Mouse (Mus musculus) midbrain, postnatal 0 days (tissue): Measurements from ENCODE around the gene Sfmbt2. TPM values are rescaled to one million over a fixed set of nuclear protein-coding genes. Genes with fewer than 3 reads are reported as not detected.
A peak's percentile ranks its signal among the peaks of the same experiment; 100 is the strongest.

Source experiments
- ATAC-seq: fragments of 200-750 bp; cut with Nextera tagmentation; 2 replicates; pipeline ENCODE4 v1.8.0; 2017; ENCODE audit warnings: moderate number of reproducible peaks, mild to moderate bottlenecking, moderate TSS enrichment, moderate library complexity; ENCODE audit not compliant: low FRiP score
- DNase-seq: peaks from one replicate; pipeline ENCODE4 v3.0.0-alpha.2; 2015; ENCODE audit warnings: low spot score
- H3K27ac ChIP-seq: fragments of 300-500 bp; sonication (generic); 2 replicates; pipeline ENCODE4 v1.5.1; 2014; ENCODE audit warnings: low read depth, mild to moderate bottlenecking, low read length, mixed read lengths
- H3K27me3 ChIP-seq: fragments of 300-500 bp; sonication (generic); 2 replicates; pipeline ENCODE4 v1.6.1; 2014; ENCODE audit warnings: low read length, control low read depth, mixed read lengths; ENCODE audit not compliant: insufficient read depth
- H3K36me3 ChIP-seq: fragments of 300-500 bp; sonication (generic); 2 replicates; pipeline ENCODE4 v1.6.1; 2014; ENCODE audit warnings: low read length, control low read depth, mixed read lengths; ENCODE audit not compliant: insufficient read depth
- H3K4me1 ChIP-seq: fragments of 300-500 bp; sonication (generic); 2 replicates; pipeline ENCODE4 v1.6.1; 2014; ENCODE audit warnings: mild to moderate bottlenecking, control low read depth, antibody characterized with exemption, low read length, mixed read lengths; ENCODE audit not compliant: insufficient read depth
- H3K4me2 ChIP-seq: fragments of 300-500 bp; sonication (generic); 2 replicates; pipeline ENCODE4 v1.6.1; 2014; ENCODE audit warnings: low read depth, mild to moderate bottlenecking, low read length, mixed read lengths; ENCODE audit not compliant: poor library complexity, severe bottlenecking
- H3K4me3 ChIP-seq: fragments of 300-500 bp; sonication (generic); 2 replicates; pipeline ENCODE4 v1.5.1; 2014; ENCODE audit warnings: low read depth, mild to moderate bottlenecking, low read length, moderate library complexity
- H3K9ac ChIP-seq: fragments of 300-500 bp; sonication (generic); replicated peaks from 2 replicates; pipeline ENCODE4 v1.6.1; 2014; ENCODE audit warnings: mild to moderate bottlenecking, low read length, moderate library complexity, mixed read lengths; ENCODE audit not compliant: poor library complexity, severe bottlenecking
- H3K9me3 ChIP-seq: fragments of 300-500 bp; sonication (generic); 2 replicates; pipeline ENCODE4 v1.6.1; 2016; ENCODE audit warnings: low read length, control low read depth
- CTCF ChIP-seq: IDR thresholded peaks from 2 replicates; pipeline ENCODE4 v1.5.1; 2016; ENCODE audit warnings: antibody characterized with exemption, mild to moderate bottlenecking
- WGBS: fragments of 180-500 bp; shearing (Covaris S2); extraction: QIAGEN DNeasy Blood & Tissue Kit; methylation state at CpG from one replicate; pipeline ENCODE4 v1.1.7; 2014; 5-methylcytosine and 5-hydroxymethylcytosine counted together
- polyA plus RNA-seq: library from polyadenylated mRNA; unstranded; fragments of >200 nt; fragmentation: Nextera tagmentation; extraction: Ambion mirVana; gene quantifications from 2 replicates; pipeline ENCODE4 v1.2.1, GENCODE M21; 2015
- total RNA-seq: library from RNA; depleted of rRNA; stranded (reverse); fragments of >200 nt; gene quantifications from 2 replicates; pipeline ENCODE4 v1.2.3, GENCODE M21; 2014

Sfmbt2 gene
- total and polyA plus RNA-seq, 2 experiments from 2014 or later = 5.3 to 5.5 TPM

GRCm38 (mm10) chr2:10569392-10569791, 199.1 kb downstream of the Sfmbt2 start:
- H3K9me3 ChIP-seq = no peaks in the 10 kb centered on the region
- H3K4me3 ChIP-seq = no peak overlapping the region
- no peak overlapping the region for H3K9ac ChIP-seq
- H3K27me3 ChIP-seq = no peaks in the 10 kb centered on the region; the same call in 1 of the 2 replicates
- DNase-seq (peak; percentile 47), ATAC-seq (peak; percentile 73)
- H3K27ac ChIP-seq = no peak overlapping the region
- H3K4me1 ChIP-seq = no peaks in the 10 kb centered on the region
- no peaks in the 10 kb centered on the region for H3K36me3 ChIP-seq
- peak overlapping the region; percentile 9; the same call in 1 of the 2 replicates for H3K4me2 ChIP-seq
- 32% methylated on average over 6 of the region's 6 CpGs for WGBS
- TF ChIP-seq CTCF = no peak

- 88% methylated on average over 4 of the region's 4 CpGs for WGBS
- ATAC-seq = no peak
- H3K4me3 ChIP-seq = no peak overlapping the region
- H3K36me3 ChIP-seq = no peaks in the 10 kb centered on the region
- no peak overlapping the region for H3K27ac ChIP-seq
- H3K9me3 ChIP-seq = no peaks in the 10 kb centered on the region
- no peak for TF ChIP-seq CTCF
- no peak overlapping the region for H3K4me2 ChIP-seq
- no peaks in the 10 kb centered on the region for H3K4me1 ChIP-seq
- DNase-seq = no peak
- no peaks in the 10 kb centered on the region; the same call in 1 of the 2 replicates for H3K27me3 ChIP-seq
- H3K9ac ChIP-seq = no peak overlapping the region
These were observed 202.0 kb downstream of the Sfmbt2 start for GRCm38 (mm10) chr2:10572311-10572710.

- ATAC-seq = no peak
- no peak overlapping the region for H3K9ac ChIP-seq
- no peaks in the 10 kb centered on the region for H3K4me1 ChIP-seq
- H3K4me2 ChIP-seq = no peak overlapping the region
- DNase-seq = no peak
- no peaks in the 10 kb centered on the region; the same call in 1 of the 2 replicates for H3K27me3 ChIP-seq
- 0 out of 2 replicates have a peak, but pooled peaks cover 3% of the 10 kb centered on the region for H3K36me3 ChIP-seq
- no peaks in the 10 kb centered on the region for H3K9me3 ChIP-seq
- no peak overlapping the region for H3K27ac ChIP-seq
- WGBS = 80% methylated on average over 3 of the region's 3 CpGs
- no peak for TF ChIP-seq CTCF
- H3K4me3 ChIP-seq = no peak overlapping the region
These were observed 205.8 kb downstream of the Sfmbt2 start for GRCm38 (mm10) chr2:10575962-10576740.

- DNase-seq = no peak
- no peak overlapping the region for H3K4me2 ChIP-seq
- 47% methylated on average over 4 of the region's 4 CpGs for WGBS
These were observed 212.4 kb downstream of the Sfmbt2 start for GRCm38 (mm10) chr2:10582673-10583072.

GRCm38 (mm10) chr2:10583103-10583502, 212.8 kb downstream of the Sfmbt2 start:
- Histone ChIP-seq H3K27me3 (no peaks in the 10 kb centered on the region), H3K4me1 (no peaks in the 10 kb centered on the region), H3K4me3 (no peak overlapping the region), H3K9me3 (no peaks in the 10 kb centered on the region), H3K9ac (no peak overlapping the region), H3K36me3 (0 out of 2 replicates have a peak, but pooled peaks cover 3% of the 10 kb centered on the region), H3K27ac (no peak overlapping the region), H3K4me2 (no peak overlapping the region)
- WGBS = 63% methylated on average over 5 of the region's 5 CpGs
- no peak for TF ChIP-seq CTCF
- no peak for DNase-seq
- ATAC-seq = no peak

More at GRCm38 (mm10) chr2:10582673-10583072, 212.4 kb downstream of the Sfmbt2 start:
- Histone ChIP-seq H3K9ac (no peak overlapping the region), H3K4me3 (no peak overlapping the region), H3K4me1 (no peaks in the 10 kb centered on the region), H3K36me3 (0 out of 2 replicates have a peak, but pooled peaks cover 3% of the 10 kb centered on the region), H3K9me3 (no peaks in the 10 kb centered on the region), H3K27ac (no peak overlapping the region), H3K27me3 (no peaks in the 10 kb centered on the region)
- no peak for ATAC-seq
- no peak for TF ChIP-seq CTCF

GRCm38 (mm10) chr2:10591310-10591709, 221.0 kb downstream of the Sfmbt2 start:
- Histone ChIP-seq H3K27ac (no peak overlapping the region), H3K4me1 (no peaks in the 10 kb centered on the region), H3K9ac (no peak overlapping the region), H3K27me3 (no peaks in the 10 kb centered on the region), H3K4me2 (no peak overlapping the region), H3K9me3 (no peaks in the 10 kb centered on the region), H3K36me3 (no peaks in the 10 kb centered on the region), H3K4me3 (no peak overlapping the region)
- TF ChIP-seq CTCF = no peak
- no peak for ATAC-seq
- WGBS = 85% methylated on average over 5 of the region's 5 CpGs
- DNase-seq = no peak
